Mouse (Mus musculus) thymus, postnatal 4 days (tissue): ENCODE data around the gene Bhlha9.
A peak's percentile ranks its signal among the peaks of the same experiment; 100 is the strongest.

Experiments used
- DNase-seq: peaks from one replicate; pipeline ENCODE4 v3.0.0; 2021

The Bhlha9 gene

GRCm38 (mm10) chr11:76671871-76672475, at the start of gene Bhlha9:
Bhlha9 (plus strand) TSS chr11:76672470.
- no peak for DNase-seq

- DNase-seq: peak; percentile 52
Observed at GRCm38 (mm10) chr11:76622566-76623205, 49.6 kb upstream of the Bhlha9 start.

GRCm38 (mm10) chr11:76623206-76623961, 48.9 kb upstream of the Bhlha9 start:
- DNase-seq: peak; percentile 66

GRCm38 (mm10) chr11:76624071-76624470, 48.2 kb upstream of the Bhlha9 start:
- no peak for DNase-seq

GRCm38 (mm10) chr11:76624881-76625280, 47.4 kb upstream of the Bhlha9 start:
- DNase-seq: no peak

- DNase-seq: no peak
Observed at GRCm38 (mm10) chr11:76628613-76629012, 43.7 kb upstream of the Bhlha9 start.

- DNase-seq: no peak
Observed at GRCm38 (mm10) chr11:76630023-76630422, 42.2 kb upstream of the Bhlha9 start.

GRCm38 (mm10) chr11:76630487-76630886, 41.8 kb upstream of the Bhlha9 start:
- no peak for DNase-seq

- DNase-seq: no peak
Observed at GRCm38 (mm10) chr11:76639269-76639985, 32.8 kb upstream of the Bhlha9 start.

GRCm38 (mm10) chr11:76640231-76640630, 32.0 kb upstream of the Bhlha9 start:
- no peak for DNase-seq

- no peak for DNase-seq
Observed at GRCm38 (mm10) chr11:76644257-76644656, 28.0 kb upstream of the Bhlha9 start.

- DNase-seq: no peak
Observed at GRCm38 (mm10) chr11:76645036-76645435, 27.2 kb upstream of the Bhlha9 start.

GRCm38 (mm10) chr11:76645955-76646354, 26.3 kb upstream of the Bhlha9 start:
- peak; percentile 94 for DNase-seq

GRCm38 (mm10) chr11:76647062-76647461, 25.2 kb upstream of the Bhlha9 start:
- no peak for DNase-seq

GRCm38 (mm10) chr11:76647500-76647899, 24.8 kb upstream of the Bhlha9 start:
- peak; percentile 87 for DNase-seq

- DNase-seq: no peak
Observed at GRCm38 (mm10) chr11:76650862-76651560, 21.3 kb upstream of the Bhlha9 start.

GRCm38 (mm10) chr11:76652838-76653334, 19.4 kb upstream of the Bhlha9 start:
- DNase-seq: no peak

- DNase-seq: peak; percentile 54
Observed at GRCm38 (mm10) chr11:76655106-76655505, 17.2 kb upstream of the Bhlha9 start.

GRCm38 (mm10) chr11:76657450-76657970, 14.8 kb upstream of the Bhlha9 start:
- no peak for DNase-seq

- no peak for DNase-seq
Observed at GRCm38 (mm10) chr11:76659138-76659930, 12.9 kb upstream of the Bhlha9 start.

- DNase-seq: no peak
Observed at GRCm38 (mm10) chr11:76661790-76662468, 10.3 kb upstream of the Bhlha9 start.
